Mouse (Mus musculus) bone marrow macrophage, adult 2 months (primary cell): ENCODE results near the gene Sema3f.

ENCODE experiments used
- CTCF ChIP-seq: IDR thresholded peaks from 2 replicates; pipeline ENCODE4 v1.5.1; 2012; ENCODE audit warnings: low read depth, mild to moderate bottlenecking, low read length, moderate library complexity
- POLR2A ChIP-seq: IDR thresholded peaks from 2 replicates; pipeline ENCODE4 v1.6.1; 2012; ENCODE audit warnings: mild to moderate bottlenecking, low read depth, low read length, borderline replicate concordance

DNA sequence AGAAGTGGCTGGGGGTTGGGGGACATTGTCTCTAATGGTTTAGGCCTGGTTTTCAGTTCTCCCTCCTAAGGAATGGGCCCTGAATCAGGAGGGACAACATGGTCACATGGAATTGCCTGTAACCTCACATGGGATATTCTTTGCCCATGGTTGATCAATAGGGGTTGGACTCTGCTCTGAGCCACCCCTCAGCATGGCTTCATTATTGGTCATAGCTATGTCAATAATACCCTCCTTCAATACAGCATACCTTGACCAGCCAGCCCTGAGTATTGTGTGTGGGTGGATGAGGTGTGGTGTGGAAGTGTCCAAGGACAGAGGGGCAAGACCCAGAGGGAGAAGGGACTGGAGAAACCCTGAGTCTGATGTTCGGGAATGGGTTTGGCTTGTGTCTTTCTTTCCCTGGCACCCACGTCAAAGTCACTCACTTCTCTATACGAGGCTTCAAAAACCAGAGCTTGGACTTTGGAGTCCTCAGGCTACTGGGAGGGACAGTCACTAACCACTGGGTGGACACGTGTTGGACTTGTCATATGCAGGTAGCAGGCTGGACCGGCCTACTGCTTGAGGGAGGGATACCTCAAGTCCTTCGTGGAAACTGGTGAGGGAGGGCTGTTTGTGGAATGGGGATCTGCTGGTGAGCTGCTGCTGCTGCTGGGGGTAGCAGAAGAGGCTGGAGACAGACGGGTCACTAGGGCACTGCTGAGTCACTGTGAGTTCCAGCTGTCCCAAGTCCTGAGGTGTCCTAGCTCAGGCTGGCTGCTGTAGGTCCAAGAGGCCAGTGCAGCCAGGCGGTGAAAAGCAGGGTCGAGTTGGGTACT lies 35.5 kb downstream of the Sema3f start:
- TF ChIP-seq CTCF (no peak), POLR2A (no peak)
